Mouse (Mus musculus) right cerebral cortex, postnatal 25 days (tissue): ENCODE measurements at regions not wholly inside any gene's neighbourhood (a gene's known extent, or its start where the extent isn't known, plus 50 kb on each side); places are given as distances from the start of the nearest gene placed in this dataset.
A peak's percentile ranks its signal among the peaks of the same experiment; 100 is the strongest.
"Not testable (repeated sequence)": the region's sequence is repeated elsewhere in the genome, so short reads cannot be mapped to it uniquely, and the experiment has no call there.

Source experiments
- DNase-seq: peaks from one replicate; pipeline ENCODE4 v3.0.0; 2022

GRCm38 (mm10) chr1:105900158-105900557 lies 90.0 kb upstream of the Zcchc2 start:
- no peak for DNase-seq

- no peak for DNase-seq
Observed at GRCm38 (mm10) chr1:105900920-105901319, 89.3 kb upstream of the Zcchc2 start.

- DNase-seq, result no peak
Observed at GRCm38 (mm10) chr1:105903286-105904115, 86.7 kb upstream of the Zcchc2 start.

GRCm38 (mm10) chr1:105904737-105905136 lies 85.5 kb upstream of the Zcchc2 start:
- no peak for DNase-seq

- no peak for DNase-seq
Observed at GRCm38 (mm10) chr1:105905785-105906426, 84.3 kb upstream of the Zcchc2 start.

GRCm38 (mm10) chr1:105906427-105906798 lies 83.8 kb upstream of the Zcchc2 start:
- no peak for DNase-seq

- peak; percentile 16 for DNase-seq
Observed at GRCm38 (mm10) chr1:105908029-105908876, 82.0 kb upstream of the Zcchc2 start.

- DNase-seq, result no peak
Observed at GRCm38 (mm10) chr1:105909121-105909520, 81.1 kb upstream of the Zcchc2 start.

GRCm38 (mm10) chr1:105911714-105912113 lies 78.5 kb upstream of the Zcchc2 start:
- DNase-seq, result no peak

GRCm38 (mm10) chr1:105921842-105922241 lies 68.4 kb upstream of the Zcchc2 start:
- no peak for DNase-seq

- DNase-seq, result no peak
Observed at GRCm38 (mm10) chr1:105922586-105922985, 67.6 kb upstream of the Zcchc2 start.

GRCm38 (mm10) chr1:105923001-105923400 lies 67.2 kb upstream of the Zcchc2 start:
- no peak for DNase-seq

- no peak for DNase-seq
Observed at GRCm38 (mm10) chr1:105925617-105926370, 64.4 kb upstream of the Zcchc2 start.

- no peak for DNase-seq
Observed at GRCm38 (mm10) chr1:105926871-105927270, 63.3 kb upstream of the Zcchc2 start.

- no peak for DNase-seq
Observed at GRCm38 (mm10) chr1:105930841-105931240, 59.4 kb upstream of the Zcchc2 start.

- DNase-seq, result not testable (repeated sequence)
Observed at GRCm38 (mm10) chr1:105934171-105934570, 56.0 kb upstream of the Zcchc2 start.
